Mouse (Mus musculus): ENCODE measurements around the gene Krt76. TPM values are rescaled to one million over a fixed set of nuclear protein-coding genes. Genes with fewer than 3 reads are reported as not detected.
A peak's percentile ranks its signal among the peaks of the same experiment; 100 is the strongest.

Krt76 gene
- total and polyA plus RNA-seq, 2 experiments, result not detected

DNA sequence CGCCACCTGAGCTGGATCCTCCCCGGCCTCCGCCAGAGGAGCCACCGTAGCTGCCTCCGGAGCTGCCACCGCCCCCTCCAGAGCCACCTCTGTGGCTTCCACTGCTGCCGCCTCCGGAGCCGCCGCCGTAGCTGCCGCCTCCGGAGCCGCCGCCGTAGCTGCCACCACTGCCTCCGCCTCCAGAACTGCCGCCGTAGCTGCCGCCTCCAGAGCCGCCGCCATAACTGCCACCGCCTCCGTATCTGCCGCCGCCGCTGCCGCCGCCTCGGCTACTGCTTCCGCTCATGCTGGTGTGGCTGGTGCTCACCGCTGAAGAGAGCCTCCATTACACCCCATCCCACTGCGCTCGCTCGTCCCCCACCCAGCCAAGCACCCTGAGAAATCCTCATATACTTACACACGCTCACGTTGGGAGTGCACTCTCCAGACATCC is 46.7 kb downstream of the Krt76 start:
- Histone ChIP-seq H3K36me3 (ENCODE audit: control insufficient read depth, insufficient read depth, low read length) (no peaks in the 10 kb centered on the region), H3K9ac (ENCODE audit: low read depth, low read length) (peak overlapping the region; percentile 44), H3K79me2 (ENCODE audit: control insufficient read depth, insufficient read depth, low read length) (no peaks in the 10 kb centered on the region), H3K4me1 (ENCODE audit: control insufficient read depth, insufficient read depth, low read length) (no peaks in the 10 kb centered on the region), H3K4me3 (ENCODE audit: insufficient read depth, low read depth, low read length) (peak overlapping the region; percentile 30; the same call in 1 of the 2 replicates), H3K27me3 (ENCODE audit: control insufficient read depth, insufficient read depth, low read length) (peaks cover 19% of the 10 kb centered on the region), H3K27ac (replicated peaks; ENCODE audit: insufficient read depth, low read depth, low read length) (no peak overlapping the region)
- TF ChIP-seq POLR2A (IDR thresholded peaks at IDR 0.05; ENCODE audit: extremely low read depth, insufficient read depth, low read length) (no peak), CTCF (IDR thresholded peaks at IDR 0.05; ENCODE audit: low read depth, low read length) (no peak)
- 4% methylated on average over 32 of the region's 37 CpGs for WGBS
- no peak for DNase-seq (ENCODE audit: extremely low read depth, low read depth, low spot score)

DNA sequence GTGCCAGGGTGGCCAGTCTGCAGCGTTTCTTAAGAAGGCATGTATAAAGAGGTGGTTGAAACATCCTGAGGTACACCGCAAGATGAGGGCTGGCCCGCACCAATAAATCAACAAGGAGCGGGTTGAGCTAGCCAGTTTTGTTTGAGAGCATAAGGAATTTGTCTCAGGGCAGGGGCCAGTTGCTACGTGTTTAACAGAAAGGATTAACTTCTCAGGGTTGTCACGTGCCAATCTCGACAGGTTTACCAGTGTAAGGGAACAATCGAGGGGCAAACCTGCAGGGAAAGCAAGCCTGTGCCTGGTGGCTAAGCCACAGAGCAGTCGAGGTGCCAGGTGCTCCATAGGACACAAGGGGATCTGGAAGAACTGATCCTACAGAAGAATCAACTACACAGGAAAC is 49.5 kb downstream of the Krt76 start:
- no peak for TF ChIP-seq POLR2A (IDR thresholded peaks at IDR 0.05; ENCODE audit: extremely low read depth, insufficient read depth, low read length)
- TF ChIP-seq CTCF (IDR thresholded peaks at IDR 0.05; ENCODE audit: low read depth, low read length), result no peak

DNA sequence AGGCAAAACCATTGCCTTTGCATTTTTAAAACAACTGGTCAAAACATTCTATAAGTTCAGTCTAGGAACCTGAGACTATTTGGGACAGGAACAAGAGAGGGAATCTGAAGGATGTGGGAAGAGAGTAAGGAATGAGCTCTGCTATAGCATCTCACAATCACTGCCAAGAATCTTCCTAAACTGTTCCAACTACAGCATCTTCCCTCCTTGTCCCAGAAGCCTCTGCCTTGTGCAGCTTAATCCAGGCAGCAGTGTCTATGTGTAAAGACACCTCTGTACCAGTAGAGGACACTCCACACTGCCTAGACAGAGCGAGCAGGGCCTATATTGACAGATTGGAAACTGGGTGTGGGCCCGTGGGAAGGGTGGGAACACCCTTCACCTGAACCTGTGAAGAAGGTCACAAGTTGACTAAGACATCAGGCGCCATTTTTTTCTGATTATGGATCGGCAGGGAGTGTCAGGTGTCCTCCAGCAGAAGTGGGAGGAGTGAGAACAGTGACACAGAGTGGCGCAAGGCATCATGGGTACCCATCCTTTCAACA is 57.9 kb downstream of the Krt76 start:
- Histone ChIP-seq H3K9ac (ENCODE audit: low read depth, low read length) (no peak overlapping the region), H3K4me1 (ENCODE audit: control insufficient read depth, insufficient read depth, low read length) (no peaks in the 10 kb centered on the region), H3K27ac (replicated peaks; ENCODE audit: insufficient read depth, low read depth, low read length) (no peak overlapping the region), H3K27me3 (ENCODE audit: control insufficient read depth, insufficient read depth, low read length) (peaks cover 3% of the 10 kb centered on the region; the same call in 1 of the 2 replicates), H3K36me3 (ENCODE audit: control insufficient read depth, insufficient read depth, low read length) (no peaks in the 10 kb centered on the region), H3K4me3 (ENCODE audit: insufficient read depth, low read depth, low read length) (no peak overlapping the region), H3K79me2 (ENCODE audit: control insufficient read depth, insufficient read depth, low read length) (no peaks in the 10 kb centered on the region)
- 46% methylated on average over 5 of the region's 5 CpGs for whole genome bisulfite sequencing
- DNase-seq (ENCODE audit: extremely low read depth, low read depth, low spot score), result no peak
- no peak for TF ChIP-seq POLR2A (IDR thresholded peaks at IDR 0.05; ENCODE audit: extremely low read depth, insufficient read depth, low read length)
- TF ChIP-seq CTCF (IDR thresholded peaks at IDR 0.05; ENCODE audit: low read depth, low read length), result no peak

More for the DNA sequence above, 49.5 kb downstream of the Krt76 start:
- Histone ChIP-seq H3K27me3 (ENCODE audit: control insufficient read depth, insufficient read depth, low read length) (peaks cover 19% of the 10 kb centered on the region), H3K27ac (replicated peaks; ENCODE audit: insufficient read depth, low read depth, low read length) (no peak overlapping the region), H3K79me2 (ENCODE audit: control insufficient read depth, insufficient read depth, low read length) (no peaks in the 10 kb centered on the region), H3K9ac (ENCODE audit: low read depth, low read length) (no peak overlapping the region), H3K36me3 (ENCODE audit: control insufficient read depth, insufficient read depth, low read length) (no peaks in the 10 kb centered on the region), H3K4me3 (ENCODE audit: insufficient read depth, low read depth, low read length) (no peak overlapping the region), H3K4me1 (ENCODE audit: control insufficient read depth, insufficient read depth, low read length) (no peaks in the 10 kb centered on the region)
- 48% methylated on average over 9 of the region's 9 CpGs for WGBS
- no peak for DNase-seq (ENCODE audit: extremely low read depth, low read depth, low spot score)

Other genes starting within 250 kb of the Krt76 start
- not detected in 2 replicates for gene Gm5478, start 245.5 kb downstream of the Krt76 start, total RNA-seq (2014; rRNA removed)
- not detected in 2 replicates for gene Gm5478, start 245.5 kb downstream of the Krt76 start, polyA plus RNA-seq (2012; rRNA removed)
- gene Krt6b, start 212.6 kb downstream of the Krt76 start, total RNA-seq (2014; rRNA removed), result not detected in 2 replicates
- not detected in 2 replicates for gene Krt6b, start 212.6 kb downstream of the Krt76 start, polyA plus RNA-seq (2012; rRNA removed)
- not detected in 2 replicates for gene Krt6a, start 198.6 kb downstream of the Krt76 start, total RNA-seq (2014; rRNA removed)
- gene Krt6a, start 198.6 kb downstream of the Krt76 start, polyA plus RNA-seq (2012; rRNA removed), result not detected in 2 replicates
- not detected in 2 replicates for gene Krt5, start 180.0 kb downstream of the Krt76 start, total RNA-seq (2014; rRNA removed)
- gene Krt5, start 180.0 kb downstream of the Krt76 start, polyA plus RNA-seq (2012; rRNA removed), result not detected in 2 replicates
- not detected in 2 replicates for gene Krt71, start 149.8 kb downstream of the Krt76 start, total RNA-seq (2014; rRNA removed)
- not detected in 2 replicates for gene Krt71, start 149.8 kb downstream of the Krt76 start, polyA plus RNA-seq (2012; rRNA removed)
- not detected in 2 replicates for gene Krt72, start 106.5 kb downstream of the Krt76 start, total RNA-seq (2014; rRNA removed)
- not detected in 2 replicates for gene Krt72, start 106.5 kb downstream of the Krt76 start, polyA plus RNA-seq (2012; rRNA removed)
- gene Krt73, start 90.6 kb downstream of the Krt76 start, total RNA-seq (2014; rRNA removed), result not detected in 2 replicates
- not detected in 2 replicates for gene Krt73, start 90.6 kb downstream of the Krt76 start, polyA plus RNA-seq (2012; rRNA removed)
- not detected in 2 replicates for gene Krt2, start 74.8 kb downstream of the Krt76 start, total RNA-seq (2014; rRNA removed)
- gene Krt2, start 74.8 kb downstream of the Krt76 start, polyA plus RNA-seq (2012; rRNA removed), result not detected in 2 replicates
- not detected in 2 replicates for gene Krt1, start 42.1 kb downstream of the Krt76 start, total RNA-seq (2014; rRNA removed)
- not detected in 2 replicates for gene Krt1, start 42.1 kb downstream of the Krt76 start, polyA plus RNA-seq (2012; rRNA removed)
- gene Krt77, start 23.2 kb downstream of the Krt76 start, total RNA-seq (2014; rRNA removed), result not detected in 2 replicates
- gene Krt77, start 23.2 kb downstream of the Krt76 start, polyA plus RNA-seq (2012; rRNA removed), result not detected in 2 replicates
- gene Krt4, start 31.8 kb upstream of the Krt76 start, total RNA-seq (2014; rRNA removed), result not detected in 2 replicates
- gene Krt4, start 31.8 kb upstream of the Krt76 start, polyA plus RNA-seq (2012; rRNA removed), result 0.06 TPM in 1 of 2 replicates, not detected in the other
- gene Krt79, start 47.4 kb upstream of the Krt76 start, total RNA-seq (2014; rRNA removed), result 0.09 TPM in 1 of 2 replicates, not detected in the other
- 0.04 and 0.10 TPM in 2 replicates for gene Krt79, start 47.4 kb upstream of the Krt76 start, polyA plus RNA-seq (2012; rRNA removed)
- gene Krt78, start 61.4 kb upstream of the Krt76 start, total RNA-seq (2014; rRNA removed), result not detected in 2 replicates
- gene Krt78, start 61.4 kb upstream of the Krt76 start, polyA plus RNA-seq (2012; rRNA removed), result not detected in 2 replicates
- 240 and 251 TPM in 2 replicates for gene Krt8, start 111.6 kb upstream of the Krt76 start, total RNA-seq (2014; rRNA removed)
- gene Krt8, start 111.6 kb upstream of the Krt76 start, polyA plus RNA-seq (2012; rRNA removed), result 155 and 168 TPM in 2 replicates
- gene Krt18, start 135.3 kb upstream of the Krt76 start, total RNA-seq (2014; rRNA removed), result 255 and 258 TPM in 2 replicates
- 110 and 124 TPM in 2 replicates for gene Krt18, start 135.3 kb upstream of the Krt76 start, polyA plus RNA-seq (2012; rRNA removed)
- 119 and 130 TPM in 2 replicates for gene Eif4b, start 180.9 kb upstream of the Krt76 start, total RNA-seq (2014; rRNA removed)
- gene Eif4b, start 180.9 kb upstream of the Krt76 start, polyA plus RNA-seq (2012; rRNA removed), result 70.5 and 73.8 TPM in 2 replicates
- 21.8 and 36.5 TPM in 2 replicates for gene Tns2, start 207.5 kb upstream of the Krt76 start, total RNA-seq (2014; rRNA removed)
- 30.9 and 35.9 TPM in 2 replicates for gene Tns2, start 207.5 kb upstream of the Krt76 start, polyA plus RNA-seq (2012; rRNA removed)
- gene Spryd3, start 243.3 kb upstream of the Krt76 start, total RNA-seq (2014; rRNA removed), result 9.2 and 12.1 TPM in 2 replicates
- gene Spryd3, start 243.3 kb upstream of the Krt76 start, polyA plus RNA-seq (2012; rRNA removed), result 20.7 and 22.6 TPM in 2 replicates

Measured in liver, adult 2 months (tissue).